Mouse (Mus musculus): ENCODE measurements around the gene Git1.

- TF ChIP-seq CTCF (IDR thresholded peaks at IDR 0.05; ENCODE audit: borderline replicate concordance, extremely low read depth, insufficient read depth, insufficient read length) (no peak), POLR2A (IDR thresholded peaks at IDR 0.05; ENCODE audit: borderline replicate concordance, extremely low read depth, insufficient read depth, insufficient read length, poor library complexity, severe bottlenecking) (no peak)
These were observed 971 bp upstream of the Git1 start for GRCm38 (mm10) chr11:77492311-77492871.
